Mouse (Mus musculus): ENCODE results near the gene Fgfr2.

Fgfr2 gene

GRCm38 (mm10) chr7:132110308-132110707 is 1012.8 kb downstream of the Fgfr2 start:
- no peak for DNase-seq

- DNase-seq, result peak; percentile 41
Measured at GRCm38 (mm10) chr7:132106891-132107290, 1016.3 kb downstream of the Fgfr2 start.

- no peak for DNase-seq
Measured at GRCm38 (mm10) chr7:132105326-132105725, 1017.8 kb downstream of the Fgfr2 start.

GRCm38 (mm10) chr7:132098441-132098840 is 1024.7 kb downstream of the Fgfr2 start:
- DNase-seq, result no peak

GRCm38 (mm10) chr7:132094666-132095065 is 1028.5 kb downstream of the Fgfr2 start:
- DNase-seq, result no peak

- no peak for DNase-seq
Measured at GRCm38 (mm10) chr7:132091551-132091950, 1031.6 kb downstream of the Fgfr2 start.

GRCm38 (mm10) chr7:132088606-132089005 is 1034.5 kb downstream of the Fgfr2 start:
- peak; percentile 34 for DNase-seq

- peak; percentile 13 for DNase-seq
Measured at GRCm38 (mm10) chr7:132088181-132088580, 1035.0 kb downstream of the Fgfr2 start.

GRCm38 (mm10) chr7:132075825-132076224 is 1047.3 kb downstream of the Fgfr2 start:
- DNase-seq, result no peak

GRCm38 (mm10) chr7:132074503-132074902 is 1048.6 kb downstream of the Fgfr2 start:
- peak; percentile 57 for DNase-seq

- DNase-seq, result no peak
Measured at GRCm38 (mm10) chr7:132070877-132071625, 1052.1 kb downstream of the Fgfr2 start.

- DNase-seq, result peak; percentile 86
Measured at GRCm38 (mm10) chr7:132067951-132068350, 1055.2 kb downstream of the Fgfr2 start.

GRCm38 (mm10) chr7:132067511-132067910 is 1055.6 kb downstream of the Fgfr2 start:
- DNase-seq, result no peak

GRCm38 (mm10) chr7:132060116-132060515 is 1063.0 kb downstream of the Fgfr2 start:
- no peak for DNase-seq

GRCm38 (mm10) chr7:132056565-132056964 is 1066.6 kb downstream of the Fgfr2 start:
- no peak for DNase-seq

- DNase-seq, result no peak
Measured at GRCm38 (mm10) chr7:132046662-132047061, 1076.5 kb downstream of the Fgfr2 start.

GRCm38 (mm10) chr7:132031940-132032531 is 1091.1 kb downstream of the Fgfr2 start:
- DNase-seq, result peak; percentile 26

GRCm38 (mm10) chr7:132026671-132027070 is 1096.5 kb downstream of the Fgfr2 start:
- no peak for DNase-seq

- no peak for DNase-seq
Measured at GRCm38 (mm10) chr7:132025591-132025990, 1097.6 kb downstream of the Fgfr2 start.

- no peak for DNase-seq
Measured at GRCm38 (mm10) chr7:132015933-132016332, 1107.2 kb downstream of the Fgfr2 start.

GRCm38 (mm10) chr7:132015193-132015592 is 1108.0 kb downstream of the Fgfr2 start:
- DNase-seq, result no peak

GRCm38 (mm10) chr7:132013970-132014369 is 1109.2 kb downstream of the Fgfr2 start:
- no peak for DNase-seq

- DNase-seq, result peak; percentile 39
Measured at GRCm38 (mm10) chr7:132012969-132013679, 1110.0 kb downstream of the Fgfr2 start.

- no peak for DNase-seq
Measured at GRCm38 (mm10) chr7:132009002-132009401, 1114.1 kb downstream of the Fgfr2 start.

Measured in right cerebral cortex, adult 18-20 months (tissue).